Mouse (Mus musculus) 3134 (cell line): ENCODE results near the gene Ccn5.

ENCODE experiments used
- DNase-seq: peaks from one replicate; pipeline ENCODE4 v3.0.0-alpha.2; 2011; ENCODE audit warnings: low spot score; ENCODE audit not compliant: insufficient read length; ENCODE audit errors: extremely low read depth

Gene Ccn5

DNA sequence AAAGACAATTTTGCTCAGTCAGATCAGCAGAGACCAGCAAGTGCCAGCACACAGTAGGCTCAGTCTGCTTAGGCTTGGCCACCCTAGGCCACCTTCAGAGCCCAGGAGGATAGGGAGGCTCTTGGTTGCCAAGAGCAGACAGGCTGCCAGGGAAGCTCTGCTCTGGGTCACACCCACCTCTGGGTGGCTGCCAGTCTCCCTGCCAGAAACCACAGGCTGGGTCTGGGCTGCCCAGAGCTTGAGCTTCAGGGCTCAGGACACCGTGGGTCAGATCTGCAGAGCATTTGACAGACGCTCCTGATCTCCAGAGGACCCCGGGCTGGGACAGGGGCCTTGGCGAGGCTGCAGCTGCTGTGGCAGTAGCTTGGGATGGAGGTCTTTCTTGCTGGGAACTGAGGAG, at the start of gene Ccn5:
Gene Ccn5, plus strand, starts transcription at position 255 of the 400 bp plus-strand sequence.
- peak; percentile 84 for DNase-seq

DNA sequence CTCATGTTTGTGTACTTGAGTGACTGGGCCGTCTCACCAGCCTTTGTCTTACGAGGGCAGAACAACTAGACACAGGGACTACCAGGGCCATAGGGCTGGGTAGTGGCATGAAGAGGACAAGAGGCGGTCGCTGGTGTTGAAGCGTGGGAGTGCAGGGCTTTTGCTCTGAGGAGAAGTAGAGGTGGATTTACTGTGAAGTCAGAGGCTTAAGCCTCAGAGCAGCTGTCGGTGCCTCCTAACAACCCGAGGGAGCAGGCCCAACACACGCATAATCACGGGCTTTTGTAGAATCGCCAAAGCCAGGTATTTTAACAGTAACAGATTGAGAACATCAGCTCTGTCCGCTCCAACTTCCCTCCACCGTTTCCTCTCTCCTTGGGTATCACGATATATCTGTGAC, 44.0 kb upstream of the Ccn5 start:
- no peak for DNase-seq

DNA sequence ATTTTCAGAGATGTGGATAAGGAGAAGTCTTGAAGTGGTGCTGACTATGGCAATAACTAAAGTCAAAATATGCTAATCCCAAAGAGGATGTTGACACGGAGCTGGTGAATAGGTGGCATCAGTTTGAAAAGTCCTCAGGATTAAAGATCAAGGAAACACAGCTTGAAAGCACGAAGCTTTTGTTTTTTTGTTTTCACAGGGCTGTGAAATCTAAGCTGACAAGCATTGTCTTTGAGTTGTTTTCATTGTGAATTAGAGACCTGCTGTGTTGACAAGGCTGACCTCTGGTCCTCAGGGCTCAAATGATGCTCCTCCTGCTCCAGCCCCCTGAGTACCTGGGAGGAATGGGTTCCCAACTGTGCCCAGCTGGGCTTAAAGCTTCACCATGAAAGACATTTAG, 43.6 kb upstream of the Ccn5 start:
- DNase-seq, result no peak

DNA sequence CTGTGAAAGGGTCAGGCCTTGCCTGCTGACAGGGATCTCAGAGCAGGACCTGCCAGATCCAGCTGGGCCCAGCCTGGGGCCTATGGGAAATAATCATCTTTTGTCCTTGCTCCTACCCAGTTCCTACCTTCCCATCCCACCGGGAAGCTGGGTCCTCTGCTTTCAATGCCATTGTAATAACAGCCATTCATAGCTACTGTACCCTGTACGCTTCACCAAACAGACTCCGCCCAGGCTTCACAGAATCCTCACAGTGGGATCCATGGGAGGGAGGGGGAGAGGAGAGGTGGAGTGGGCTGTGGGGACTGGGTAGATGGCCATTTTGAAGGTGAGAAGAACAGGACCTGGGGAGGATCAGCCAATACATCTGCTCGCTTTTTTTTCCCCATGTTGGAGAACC, 41.8 kb upstream of the Ccn5 start:
- no peak for DNase-seq

DNA sequence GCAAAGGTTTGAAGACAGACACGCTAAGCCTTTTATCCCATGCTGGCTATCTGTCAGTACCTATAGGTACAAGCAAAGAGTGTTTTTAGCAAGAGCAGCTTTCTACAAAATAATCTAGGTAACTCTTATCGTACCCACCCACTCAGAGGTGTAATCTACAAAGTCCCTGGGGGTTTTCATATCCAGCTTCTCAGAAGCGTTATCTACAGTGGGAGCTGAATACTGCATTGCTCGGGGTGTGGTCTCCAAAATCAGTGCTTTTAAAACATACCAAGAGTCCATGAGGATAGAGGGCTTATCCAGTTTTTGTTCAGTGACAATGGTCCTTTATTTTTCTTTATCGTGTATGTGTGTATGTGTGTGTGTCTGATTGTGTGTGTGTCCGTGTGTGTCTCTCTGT, 37.3 kb upstream of the Ccn5 start:
- no peak for DNase-seq

DNA sequence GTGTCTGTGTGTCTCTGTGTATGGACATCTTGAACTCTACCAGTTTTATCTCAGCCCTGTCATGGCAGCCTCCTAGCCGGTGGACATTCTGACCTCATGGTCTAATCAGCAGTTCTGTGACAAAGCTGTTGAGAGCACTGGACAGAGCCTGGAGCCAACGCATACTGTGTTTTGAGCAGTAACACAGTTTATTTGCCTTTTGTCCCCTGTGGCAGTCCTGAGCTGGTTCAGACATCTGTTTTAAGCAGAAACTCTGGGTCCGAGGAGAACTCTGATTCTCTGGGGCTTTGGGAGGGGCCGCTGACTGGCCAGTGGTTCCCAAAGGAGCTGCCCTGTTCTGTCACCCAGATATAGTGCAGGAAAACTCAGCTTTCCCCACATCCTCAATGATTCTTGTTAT, 36.8 kb upstream of the Ccn5 start:
- DNase-seq, result no peak

DNA sequence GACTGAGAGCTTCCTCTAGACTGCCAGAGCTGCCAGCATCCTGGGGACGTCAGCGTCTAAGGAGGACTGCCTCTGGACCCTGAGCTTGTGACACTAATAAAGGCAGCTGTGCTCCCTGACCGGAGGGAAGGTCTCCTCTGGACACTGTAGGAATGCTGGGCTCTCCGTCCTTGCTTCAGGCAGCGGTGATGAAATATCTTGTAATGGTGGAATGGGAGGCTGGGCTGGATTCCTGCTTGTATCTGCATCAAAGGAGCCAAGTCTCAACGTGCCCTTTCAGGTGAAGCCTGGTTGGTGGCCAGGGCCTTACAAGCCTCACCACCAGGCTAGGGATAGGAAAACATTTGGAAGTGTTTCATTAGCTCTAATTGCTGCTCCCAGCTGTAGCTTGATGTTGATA, 33.6 kb upstream of the Ccn5 start:
- no peak for DNase-seq

DNA sequence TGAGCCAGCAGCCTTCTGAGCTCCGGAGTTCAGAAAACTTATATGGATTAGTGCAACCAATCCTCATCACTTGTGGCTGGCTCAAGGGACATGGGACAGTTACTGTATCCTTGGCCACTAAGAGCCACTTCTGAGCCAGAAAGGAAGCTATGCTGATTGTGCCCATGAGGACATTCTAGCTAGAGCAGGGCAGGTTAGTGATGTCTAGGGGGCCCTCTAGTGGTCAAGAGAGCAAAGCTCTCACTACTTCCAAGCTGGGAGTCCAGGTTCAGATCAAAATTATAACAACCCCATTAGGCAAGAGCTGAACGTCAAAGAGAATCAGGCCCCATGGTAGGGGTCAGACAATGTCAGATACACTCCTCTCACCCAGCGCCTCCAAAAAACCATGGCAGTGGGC, 33.0 kb upstream of the Ccn5 start:
- no peak for DNase-seq

DNA sequence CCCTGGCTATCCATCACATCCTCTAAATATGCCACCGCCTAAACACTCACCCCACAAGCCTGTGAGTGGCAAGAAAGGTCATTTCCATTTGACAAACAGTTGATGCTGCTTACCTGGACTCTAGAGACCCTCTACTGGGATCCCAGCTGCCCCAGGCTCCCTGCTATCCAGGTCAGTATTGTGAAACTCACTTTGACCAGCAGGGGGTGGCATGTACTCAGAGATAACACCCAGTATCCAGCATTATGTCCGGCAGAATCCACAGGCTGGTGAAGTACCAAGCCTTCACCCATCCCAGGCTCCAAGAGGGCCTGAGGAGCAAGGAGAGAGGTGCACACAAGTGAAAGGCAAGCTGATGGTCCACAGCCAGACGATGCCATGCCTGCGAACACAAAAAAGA, 32.2 kb upstream of the Ccn5 start:
- peak; percentile 33 for DNase-seq

DNA sequence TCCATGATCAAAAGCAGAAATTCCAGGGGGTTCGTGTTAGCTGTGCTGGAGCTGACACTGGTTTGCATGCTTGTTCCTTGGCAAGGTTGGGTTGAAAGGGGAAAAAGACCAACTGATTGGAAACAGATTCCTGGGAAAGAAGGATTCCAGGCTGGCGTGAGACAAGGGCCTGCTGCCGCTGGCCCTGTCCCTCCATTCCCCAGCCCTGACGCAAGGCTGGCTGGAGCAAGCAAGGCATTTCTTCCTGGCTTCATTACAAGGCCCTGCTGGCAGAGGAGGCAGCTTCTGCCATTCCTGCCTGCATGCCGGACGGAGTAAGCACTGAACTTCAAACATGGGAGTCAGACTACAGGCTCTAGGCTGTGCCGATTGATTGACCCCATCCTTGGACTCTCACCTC, 22.2 kb upstream of the Ccn5 start:
- DNase-seq, result peak; percentile 73

DNA sequence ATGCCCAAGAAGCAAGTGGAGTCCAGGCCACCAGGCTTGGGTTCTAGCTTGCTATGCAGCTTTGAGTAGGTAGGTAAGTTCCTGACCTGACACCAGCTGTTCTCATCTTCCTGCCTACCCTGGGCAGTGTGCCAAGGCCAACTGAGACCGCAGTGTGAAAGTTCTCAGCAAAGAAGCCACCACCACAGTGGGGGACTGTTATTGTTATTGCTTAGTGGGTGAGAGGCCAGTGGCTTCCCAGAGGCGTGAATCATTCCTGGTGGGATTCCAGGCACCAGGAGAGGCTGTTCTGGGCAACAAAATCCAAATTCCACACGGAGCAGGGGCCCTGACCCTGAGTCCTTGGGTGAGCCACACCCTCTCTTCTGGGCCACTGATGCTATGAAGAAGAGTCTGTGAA, 19.8 kb upstream of the Ccn5 start:
- peak; percentile 84 for DNase-seq

DNA sequence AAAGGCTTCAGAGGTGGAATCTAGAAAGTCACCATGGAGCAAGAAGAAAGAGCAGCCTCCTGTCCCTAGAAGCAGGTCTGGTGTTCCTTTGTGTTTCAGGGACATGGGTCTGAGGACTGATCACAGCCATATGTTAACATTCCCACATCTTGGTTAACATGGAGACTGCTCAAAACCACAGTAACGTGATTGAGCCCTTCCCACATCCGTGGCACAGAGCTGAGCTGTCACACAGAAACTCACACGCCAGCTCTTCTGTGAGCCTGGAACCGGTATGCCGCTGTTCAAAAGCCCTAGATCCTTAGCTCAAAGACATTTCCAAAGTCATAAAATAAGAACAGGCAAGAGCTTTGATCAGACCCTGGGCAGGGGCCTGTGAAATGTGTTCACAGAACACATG, 19.3 kb upstream of the Ccn5 start:
- DNase-seq, result no peak

DNA sequence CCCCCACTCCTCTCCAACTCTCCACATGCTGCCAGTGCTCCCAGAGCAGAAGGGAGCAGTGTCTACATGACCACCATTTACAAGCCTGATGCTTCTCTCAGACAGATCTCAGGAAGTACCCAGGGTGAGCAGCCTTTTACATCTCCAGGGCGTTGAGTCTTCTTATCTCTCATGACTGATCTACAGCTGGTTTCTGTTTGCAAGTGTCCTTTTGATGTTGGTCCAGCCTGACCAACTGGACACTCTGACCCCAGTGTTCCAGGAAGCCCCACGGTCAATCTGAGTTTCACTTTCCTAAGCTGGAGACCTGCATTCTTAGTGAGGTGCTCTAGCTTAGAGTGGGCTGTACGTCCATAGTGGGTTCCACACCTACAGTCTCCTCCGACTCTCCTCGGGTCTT, 16.8 kb upstream of the Ccn5 start:
- DNase-seq, result no peak

DNA sequence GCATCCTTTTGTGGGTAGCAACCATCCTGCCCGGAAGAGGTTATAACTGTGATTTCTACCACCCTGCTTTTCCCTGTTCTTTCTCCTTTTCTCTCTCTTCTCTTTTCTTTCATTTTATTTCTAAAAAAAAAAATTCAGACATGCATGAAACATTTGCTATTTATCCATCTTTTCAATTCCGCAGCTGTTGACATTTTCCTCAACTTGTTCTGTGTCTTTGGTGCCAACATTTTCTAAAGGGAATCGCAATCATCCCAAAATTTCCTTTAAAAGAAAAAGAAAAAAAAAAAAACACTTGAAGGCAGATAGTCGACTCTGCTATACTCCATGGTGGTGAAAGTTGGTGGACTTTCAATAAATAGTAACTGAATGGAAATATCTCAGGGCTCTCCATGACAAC, 11.5 kb upstream of the Ccn5 start:
- no peak for DNase-seq

DNA sequence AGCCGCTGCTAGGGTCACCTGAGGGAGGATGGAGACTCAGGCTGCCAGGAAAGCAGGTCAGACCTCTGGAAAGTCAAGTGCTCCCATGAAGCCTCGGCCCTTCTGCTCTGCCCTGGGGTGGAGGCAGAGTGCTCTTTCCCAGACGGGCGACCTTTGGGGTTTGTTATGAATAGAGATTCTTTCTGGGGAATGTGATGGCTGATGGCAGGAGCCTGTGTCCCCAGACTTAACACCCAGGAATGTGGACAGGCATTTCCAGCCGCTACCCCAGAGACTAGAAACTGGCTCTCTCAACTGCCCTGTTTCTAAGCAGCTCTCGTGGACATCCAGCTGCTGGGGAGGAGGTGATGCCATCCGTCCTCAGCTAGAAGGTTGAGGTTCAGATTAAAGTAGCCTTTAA, 11.0 kb upstream of the Ccn5 start:
- no peak for DNase-seq

DNA sequence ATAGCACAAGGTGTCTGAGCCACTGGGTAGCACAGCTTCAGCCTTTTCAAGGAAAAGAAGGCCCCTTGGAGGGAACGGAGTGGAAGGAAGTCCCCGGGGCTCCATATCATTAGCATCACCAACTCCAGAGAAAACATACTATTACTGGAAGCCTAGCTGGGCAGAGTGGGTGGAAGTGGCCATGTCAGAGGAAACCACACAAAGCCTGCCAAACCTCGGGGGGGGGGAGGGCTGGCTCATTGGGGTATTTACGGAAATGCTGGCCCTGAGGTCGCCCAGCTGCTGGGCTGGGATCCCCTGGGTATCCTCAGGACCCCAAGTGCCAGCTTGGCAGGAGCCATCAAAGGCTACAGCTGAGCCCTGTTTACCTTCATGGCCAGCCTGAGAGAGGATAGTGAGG, 7.6 kb upstream of the Ccn5 start:
- peak; percentile 49 for DNase-seq

DNA sequence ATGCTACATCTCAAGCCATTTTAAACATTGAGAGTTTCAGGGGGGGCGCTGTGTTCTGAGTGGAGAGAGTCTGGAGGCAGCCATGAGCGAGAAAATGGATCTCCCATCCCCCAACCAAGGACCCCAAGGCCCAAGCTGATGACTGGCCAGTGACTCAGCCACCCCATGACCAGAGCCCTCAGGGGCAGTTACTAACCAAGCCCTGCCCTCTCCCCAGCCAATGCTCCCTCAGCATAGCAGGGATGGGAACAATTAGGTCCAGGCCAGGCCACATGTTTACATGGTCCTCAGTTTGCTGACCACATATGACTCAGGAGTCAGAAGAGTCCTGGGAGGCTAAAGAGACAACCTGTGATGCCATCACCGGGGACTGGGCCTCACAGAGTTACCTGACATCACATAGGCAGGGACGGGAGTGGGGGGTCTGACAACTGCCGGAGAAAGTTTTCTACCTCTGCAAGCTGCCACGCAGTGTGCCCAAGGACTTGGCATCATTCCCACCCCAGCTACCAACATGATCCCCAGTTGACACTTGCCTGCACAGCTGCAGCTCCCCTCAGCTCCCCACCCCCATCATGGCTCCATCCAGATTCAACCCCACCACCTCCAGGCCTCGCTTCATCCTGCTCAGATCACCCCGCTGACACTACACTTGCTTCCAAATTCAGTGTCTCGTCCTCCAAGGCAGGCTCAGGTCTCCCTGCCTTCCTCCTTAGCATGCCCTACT, 5.8 kb upstream of the Ccn5 start:
- peak; percentile 84 for DNase-seq

DNA sequence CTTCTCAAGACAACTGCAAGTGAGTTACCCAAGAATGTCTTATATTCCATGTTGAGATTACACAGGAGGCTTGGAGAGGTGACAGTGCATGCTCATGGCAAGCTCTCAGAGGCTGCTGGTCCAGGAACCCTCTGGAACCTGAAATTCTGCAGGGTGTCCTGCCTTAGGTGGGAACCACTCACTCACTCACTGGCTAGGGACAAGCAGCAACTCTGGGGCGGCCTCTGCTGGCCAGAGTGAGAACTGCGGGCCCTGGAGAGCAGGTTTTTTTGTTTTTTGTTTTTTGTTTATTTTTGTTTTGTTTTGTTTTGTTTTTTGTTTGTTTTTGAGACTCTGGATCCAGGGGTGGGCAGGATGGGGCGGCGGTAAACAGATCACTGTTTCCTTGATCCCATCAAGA, 2.6 kb downstream of the Ccn5 start:
- DNase-seq, result no peak

DNA sequence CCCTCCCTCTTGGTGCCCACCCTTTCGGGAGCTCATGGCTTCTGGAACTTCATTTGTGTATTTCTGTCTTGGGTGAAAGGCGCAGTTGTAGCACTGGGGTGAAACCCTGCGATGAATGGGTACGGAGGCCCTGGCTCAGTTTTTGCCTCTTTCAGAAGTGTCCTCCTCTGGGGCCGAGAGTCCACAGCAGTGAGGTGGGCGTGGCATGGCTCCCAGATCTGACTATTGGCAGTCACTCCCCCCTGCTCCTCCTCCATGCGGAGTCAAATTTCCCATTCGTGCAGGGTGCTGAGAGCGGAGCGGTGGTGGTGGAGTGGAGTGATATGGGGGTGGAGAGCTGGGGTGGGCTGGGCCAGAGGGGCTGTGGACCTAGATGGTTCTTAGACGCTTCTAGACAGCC, 3.1 kb downstream of the Ccn5 start:
- DNase-seq, result no peak

DNA sequence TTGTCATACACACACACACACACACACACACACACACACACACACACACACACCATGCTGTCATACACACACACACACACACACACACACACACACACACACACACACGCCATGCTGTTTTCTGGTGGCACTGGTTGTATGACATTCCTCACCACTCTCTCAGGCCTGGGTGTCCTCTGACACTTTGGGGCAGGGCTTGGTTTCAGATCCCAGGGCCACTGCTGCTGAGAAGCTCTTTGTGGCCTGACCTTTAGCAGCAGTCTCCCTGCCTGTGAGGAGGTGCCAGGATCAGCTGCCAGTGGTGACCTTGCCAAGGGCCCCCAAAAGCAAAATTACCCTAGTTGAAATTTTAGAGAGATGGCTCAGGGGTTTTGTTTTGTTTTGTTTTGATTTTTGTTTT, 5.2 kb downstream of the Ccn5 start:
- DNase-seq, result no peak

DNA sequence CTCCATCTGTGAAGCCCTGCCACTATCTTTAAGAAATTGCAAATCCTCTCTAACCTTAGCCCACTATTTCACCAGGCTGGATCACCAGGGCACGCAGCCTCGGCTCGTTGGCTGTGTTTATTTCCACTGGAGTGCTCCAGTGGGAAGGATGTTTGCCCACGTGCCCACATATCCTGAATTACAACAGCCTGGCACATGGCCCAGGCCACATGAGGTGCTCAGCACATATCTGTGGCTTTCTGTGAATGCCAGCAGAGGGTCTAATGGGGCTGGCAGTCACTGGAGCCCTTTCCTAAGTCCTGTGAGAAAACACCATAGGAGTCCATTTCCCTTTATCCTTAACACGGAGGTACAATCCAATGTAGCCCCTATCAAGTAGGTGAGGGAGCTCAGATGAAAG, 5.8 kb downstream of the Ccn5 start:
- DNase-seq, result peak; percentile 50

DNA sequence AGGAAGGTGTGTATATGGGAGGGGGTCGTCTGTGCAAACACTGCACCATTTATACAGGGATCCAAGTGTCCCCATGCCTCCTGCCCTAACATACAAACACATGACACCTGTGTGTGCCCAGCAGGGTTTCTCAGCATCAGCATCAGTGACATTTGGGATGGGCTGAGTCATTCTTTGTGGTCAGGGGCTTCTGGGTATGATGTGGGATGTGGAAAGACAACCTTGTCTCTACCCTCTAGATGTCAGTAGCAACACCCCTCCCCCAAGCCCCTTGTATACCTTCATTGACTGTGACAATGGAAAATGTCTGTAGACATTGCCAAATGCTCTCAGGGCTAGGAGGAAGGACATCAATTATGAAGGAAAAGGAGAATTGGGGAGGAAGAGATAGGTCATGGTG, 10.5 kb downstream of the Ccn5 start:
- DNase-seq, result no peak

DNA sequence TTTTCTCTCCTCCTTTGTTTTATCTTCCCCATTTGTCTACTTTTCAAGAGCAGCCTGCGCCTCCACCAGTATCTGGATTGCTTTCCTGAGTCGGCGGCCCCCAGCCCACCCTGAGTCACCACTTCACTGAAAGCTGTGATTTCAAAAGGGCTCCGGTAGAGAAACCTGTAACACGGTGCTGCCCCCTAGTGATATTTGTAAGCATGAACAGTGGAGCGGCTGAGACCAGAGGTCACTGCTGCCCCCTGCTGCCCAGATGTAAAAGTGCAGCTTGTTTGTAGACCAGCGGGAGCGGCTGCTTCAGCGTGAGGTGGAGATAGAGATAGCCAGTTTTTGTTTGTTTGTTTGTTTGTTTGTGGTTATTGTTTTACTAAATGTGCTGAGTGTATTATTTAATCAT, 17.4 kb downstream of the Ccn5 start:
- DNase-seq, result peak; percentile 44
